Mouse (Mus musculus): ENCODE measurements around the gene Smarcc2. TPM values are rescaled to one million over a fixed set of nuclear protein-coding genes. Genes with fewer than 3 reads are reported as not detected.

Gene Smarcc2
- total and polyA plus RNA-seq, 2 experiments from 2014 or later, result 134 to 223 TPM

DNA sequence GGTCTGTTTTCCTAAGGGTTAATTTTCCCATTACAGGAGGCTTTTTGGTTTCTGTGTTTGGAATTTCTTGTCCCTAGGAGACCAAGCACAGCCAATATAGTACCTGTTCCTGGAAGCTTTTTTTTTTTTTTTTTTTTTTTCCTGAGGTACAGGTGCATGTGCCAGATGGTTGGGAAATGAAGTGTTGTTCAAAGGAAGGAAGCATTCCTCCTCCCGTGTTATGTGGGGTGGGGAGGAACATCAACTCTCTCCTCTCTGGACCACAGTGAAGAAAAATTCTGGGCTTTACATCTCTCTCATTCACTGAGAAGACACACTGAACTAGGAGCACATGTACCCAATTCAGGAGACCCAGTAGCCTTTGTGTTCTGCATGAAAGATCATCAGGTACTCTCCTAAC lies 46.0 kb upstream of the Smarcc2 start:
- no peak overlapping the region for H3K4me3 ChIP-seq (ENCODE audit: low read depth, low read length)
- H3K27ac ChIP-seq (ENCODE audit: low read depth, low read length), result no peak overlapping the region
- WGBS, result 32% methylated on average over 1 of the region's 1 CpGs
- no peaks in the 10 kb centered on the region for H3K27me3 ChIP-seq (ENCODE audit: insufficient read depth, low read length)
- H3K9me3 ChIP-seq (ENCODE audit: low read length), result no peaks in the 10 kb centered on the region
- DNase-seq (no peak), ATAC-seq (no peak)
- H3K9ac ChIP-seq, result peak overlapping the region; percentile 94; the same call in 1 of the 2 replicates
- TF ChIP-seq CTCF (IDR thresholded peaks at IDR 0.05; ENCODE audit: low read depth), result no peak
- peaks cover 31% of the 10 kb centered on the region for H3K36me3 ChIP-seq (ENCODE audit: insufficient read depth)
- peaks cover 24% of the 10 kb centered on the region for H3K4me1 ChIP-seq (ENCODE audit: insufficient read depth)
- H3K4me2 ChIP-seq (ENCODE audit: low read depth), result peak overlapping the region; percentile 95

DNA sequence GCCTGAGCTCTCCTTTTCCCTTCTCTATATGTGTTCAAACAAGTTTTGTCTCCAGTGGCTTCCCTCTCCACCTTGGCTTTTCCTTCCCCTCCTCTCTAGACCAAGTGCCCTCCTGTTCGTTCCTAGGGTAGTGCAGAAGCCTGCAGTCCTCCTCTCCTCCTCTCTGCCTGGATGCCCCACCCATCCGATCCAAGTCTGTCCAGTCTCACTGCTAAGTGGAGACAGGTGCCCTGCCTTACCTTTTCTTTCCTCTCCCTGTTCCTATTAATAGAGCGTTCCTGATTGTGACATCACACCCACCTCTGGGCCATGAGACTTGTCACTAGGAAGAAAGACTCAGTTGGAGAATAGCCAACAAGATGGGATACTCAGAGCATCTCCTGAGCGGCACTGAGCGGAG lies 44.2 kb upstream of the Smarcc2 start:
- ATAC-seq (no peak), DNase-seq (no peak)
- Histone ChIP-seq H3K9ac (no peak overlapping the region), H3K4me3 (ENCODE audit: low read depth, low read length) (no peak overlapping the region), H3K27ac (ENCODE audit: low read depth, low read length) (no peak overlapping the region), H3K9me3 (ENCODE audit: low read length) (no peaks in the 10 kb centered on the region), H3K36me3 (ENCODE audit: insufficient read depth) (peaks cover 43% of the 10 kb centered on the region), H3K4me1 (ENCODE audit: insufficient read depth) (peaks cover 17% of the 10 kb centered on the region), H3K27me3 (ENCODE audit: insufficient read depth, low read length) (no peaks in the 10 kb centered on the region), H3K4me2 (ENCODE audit: low read depth) (no peak overlapping the region)
- WGBS, result 90% methylated on average over 5 of the region's 5 CpGs
- TF ChIP-seq CTCF (IDR thresholded peaks at IDR 0.05; ENCODE audit: low read depth), result no peak

DNA sequence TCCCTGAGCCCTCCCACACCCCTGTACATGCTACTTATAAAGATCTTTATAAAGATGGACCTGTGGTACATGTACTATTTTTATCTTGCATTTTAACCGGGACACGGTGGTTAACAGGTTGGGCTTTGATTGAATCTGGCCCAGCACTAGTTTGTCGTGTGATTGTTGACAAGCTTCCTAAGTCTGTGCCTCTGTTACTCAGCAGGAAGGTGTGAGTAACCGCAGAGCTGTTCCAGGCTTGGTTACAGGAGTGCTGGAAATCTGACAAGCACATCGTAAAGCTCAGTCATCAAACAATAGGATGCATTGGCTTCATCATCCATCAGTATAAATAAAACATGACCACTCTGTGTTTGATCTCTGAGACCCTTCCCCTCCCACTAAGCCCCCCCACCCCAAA lies 36.6 kb upstream of the Smarcc2 start:
- ATAC-seq, result no peak
- Histone ChIP-seq H3K36me3 (ENCODE audit: insufficient read depth) (peaks cover 67% of the 10 kb centered on the region), H3K27ac (ENCODE audit: low read depth, low read length) (no peak overlapping the region), H3K4me3 (ENCODE audit: low read depth, low read length) (no peak overlapping the region), H3K27me3 (ENCODE audit: insufficient read depth, low read length) (no peaks in the 10 kb centered on the region), H3K4me2 (ENCODE audit: low read depth) (no peak overlapping the region), H3K9ac (no peak overlapping the region), H3K9me3 (ENCODE audit: low read length) (no peaks in the 10 kb centered on the region), H3K4me1 (ENCODE audit: insufficient read depth) (no peaks in the 10 kb centered on the region)
- no peak for TF ChIP-seq CTCF (IDR thresholded peaks at IDR 0.05; ENCODE audit: low read depth)
- WGBS, result 80% methylated on average over 5 of the region's 5 CpGs
- no peak for DNase-seq

- 69% methylated on average over 7 of the region's 7 CpGs for WGBS
- no peak overlapping the region for H3K9ac ChIP-seq
- H3K36me3 ChIP-seq (ENCODE audit: insufficient read depth), result peaks cover 71% of the 10 kb centered on the region
- no peak for ATAC-seq
- no peak overlapping the region for H3K4me3 ChIP-seq (ENCODE audit: low read depth, low read length)
- H3K4me1 ChIP-seq (ENCODE audit: insufficient read depth), result no peaks in the 10 kb centered on the region
- H3K9me3 ChIP-seq (ENCODE audit: low read length), result no peaks in the 10 kb centered on the region
- TF ChIP-seq CTCF (IDR thresholded peaks at IDR 0.05; ENCODE audit: low read depth), result no peak
- H3K27ac ChIP-seq (ENCODE audit: low read depth, low read length), result no peak overlapping the region
- H3K27me3 ChIP-seq (ENCODE audit: insufficient read depth, low read length), result no peaks in the 10 kb centered on the region
- no peak overlapping the region for H3K4me2 ChIP-seq (ENCODE audit: low read depth)
- DNase-seq, result no peak
Observed at GRCm38 (mm10) chr10:128424604-128425003, 34.4 kb upstream of the Smarcc2 start.

GRCm38 (mm10) chr10:128425260-128425659 lies 33.8 kb upstream of the Smarcc2 start:
- Histone ChIP-seq H3K4me3 (ENCODE audit: low read depth, low read length) (no peak overlapping the region), H3K4me1 (ENCODE audit: insufficient read depth) (no peaks in the 10 kb centered on the region), H3K9me3 (ENCODE audit: low read length) (no peaks in the 10 kb centered on the region), H3K27ac (ENCODE audit: low read depth, low read length) (no peak overlapping the region), H3K36me3 (ENCODE audit: insufficient read depth) (peaks cover 70% of the 10 kb centered on the region), H3K4me2 (ENCODE audit: low read depth) (no peak overlapping the region), H3K9ac (no peak overlapping the region), H3K27me3 (ENCODE audit: insufficient read depth, low read length) (no peaks in the 10 kb centered on the region)
- WGBS, result 93% methylated on average over 3 of the region's 3 CpGs
- TF ChIP-seq CTCF (IDR thresholded peaks at IDR 0.05; ENCODE audit: low read depth), result no peak
- ATAC-seq, result no peak
- DNase-seq, result no peak

DNA sequence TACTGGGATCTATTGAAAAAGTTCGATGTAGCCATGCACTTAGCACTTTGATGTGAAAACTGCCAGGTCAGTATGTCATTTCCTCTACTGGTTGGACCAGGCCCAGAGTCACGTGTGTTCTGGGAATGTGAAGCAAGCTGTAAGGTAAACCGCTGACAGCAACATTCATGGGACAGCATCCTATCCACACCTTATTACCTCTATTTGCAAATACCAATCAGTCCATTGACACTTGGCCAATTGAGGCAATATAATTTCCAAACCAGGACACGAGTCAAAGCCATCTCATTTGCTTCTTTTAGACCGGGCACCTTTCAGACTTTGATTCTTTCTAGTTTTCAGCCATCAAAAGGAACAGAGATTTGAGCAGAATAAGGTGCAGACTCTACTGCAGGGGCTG lies 30.0 kb upstream of the Smarcc2 start:
- no peak for TF ChIP-seq CTCF (IDR thresholded peaks at IDR 0.05; ENCODE audit: low read depth)

GRCm38 (mm10) chr10:128429454-128429853 lies 29.6 kb upstream of the Smarcc2 start:
- Histone ChIP-seq H3K9me3 (ENCODE audit: low read length) (no peaks in the 10 kb centered on the region), H3K27ac (ENCODE audit: low read depth, low read length) (no peak overlapping the region), H3K9ac (no peak overlapping the region), H3K4me1 (ENCODE audit: insufficient read depth) (no peaks in the 10 kb centered on the region), H3K4me2 (ENCODE audit: low read depth) (no peak overlapping the region), H3K4me3 (ENCODE audit: low read depth, low read length) (no peak overlapping the region), H3K36me3 (ENCODE audit: insufficient read depth) (peaks cover 47% of the 10 kb centered on the region), H3K27me3 (ENCODE audit: insufficient read depth, low read length) (no peaks in the 10 kb centered on the region)
- TF ChIP-seq CTCF (IDR thresholded peaks at IDR 0.05; ENCODE audit: low read depth), result no peak
- DNase-seq (no peak), ATAC-seq (no peak)
- WGBS, result 91% methylated on average over 4 of the region's 4 CpGs

More for the DNA sequence above, 30.0 kb upstream of the Smarcc2 start:
- H3K4me1 ChIP-seq (ENCODE audit: insufficient read depth), result no peaks in the 10 kb centered on the region
- no peak overlapping the region for H3K4me2 ChIP-seq (ENCODE audit: low read depth)
- H3K4me3 ChIP-seq (ENCODE audit: low read depth, low read length), result no peak overlapping the region
- ATAC-seq (no peak), DNase-seq (no peak)
- peaks cover 50% of the 10 kb centered on the region for H3K36me3 ChIP-seq (ENCODE audit: insufficient read depth)
- H3K27ac ChIP-seq (ENCODE audit: low read depth, low read length), result no peak overlapping the region
- no peaks in the 10 kb centered on the region for H3K27me3 ChIP-seq (ENCODE audit: insufficient read depth, low read length)
- no peaks in the 10 kb centered on the region for H3K9me3 ChIP-seq (ENCODE audit: low read length)
- no peak overlapping the region for H3K9ac ChIP-seq
- 93% methylated on average over 5 of the region's 5 CpGs for WGBS

GRCm38 (mm10) chr10:128433417-128433816 lies 25.6 kb upstream of the Smarcc2 start:
- H3K9ac ChIP-seq, result no peak overlapping the region
- no peaks in the 10 kb centered on the region for H3K9me3 ChIP-seq (ENCODE audit: low read length)
- no peak overlapping the region for H3K4me2 ChIP-seq (ENCODE audit: low read depth)
- no peak overlapping the region for H3K27ac ChIP-seq (ENCODE audit: low read depth, low read length)
- no peak for TF ChIP-seq CTCF (IDR thresholded peaks at IDR 0.05; ENCODE audit: low read depth)
- DNase-seq (no peak), ATAC-seq (no peak)
- no peaks in the 10 kb centered on the region for H3K27me3 ChIP-seq (ENCODE audit: insufficient read depth, low read length)
- no peak overlapping the region for H3K4me3 ChIP-seq (ENCODE audit: low read depth, low read length)
- 93% methylated on average over 2 of the region's 2 CpGs for WGBS
- peaks cover 72% of the 10 kb centered on the region for H3K36me3 ChIP-seq (ENCODE audit: insufficient read depth)
- H3K4me1 ChIP-seq (ENCODE audit: insufficient read depth), result no peaks in the 10 kb centered on the region

Data from forebrain, postnatal 0 days (tissue).